Mouse (Mus musculus): ENCODE data around the gene Ankrd22. TPM values are rescaled to one million over a fixed set of nuclear protein-coding genes. Genes with fewer than 3 reads are reported as not detected.

Gene Ankrd22
- total RNA-seq, 2 experiments from 2014 or later = 0.24 TPM; not detected in 1

DNA sequence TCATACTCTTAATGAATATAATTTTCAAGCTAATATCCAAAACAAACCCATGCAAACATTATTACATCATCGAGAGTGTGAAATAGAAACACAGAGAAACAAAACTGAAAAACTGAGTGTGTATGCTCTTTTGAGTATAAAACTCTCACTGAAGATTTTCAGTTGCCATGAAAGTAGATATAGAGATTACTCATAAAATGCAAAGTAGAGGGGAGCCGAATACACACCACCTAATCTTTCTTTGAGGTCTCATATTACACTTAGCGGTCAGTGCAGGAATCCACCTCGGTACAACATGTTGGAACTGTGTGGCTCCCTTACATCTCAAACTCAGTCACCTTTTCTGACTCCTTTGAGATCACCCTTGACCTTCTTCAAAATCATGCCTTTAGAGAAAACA lies 46.2 kb downstream of the Ankrd22 start:
- intact Hi-C loops (cut with DNase I) = no loop called here
- DNase-seq (ENCODE audit: extremely low spot score in 1 of 2, low spot score in 2 of 2) = no peak

DNA sequence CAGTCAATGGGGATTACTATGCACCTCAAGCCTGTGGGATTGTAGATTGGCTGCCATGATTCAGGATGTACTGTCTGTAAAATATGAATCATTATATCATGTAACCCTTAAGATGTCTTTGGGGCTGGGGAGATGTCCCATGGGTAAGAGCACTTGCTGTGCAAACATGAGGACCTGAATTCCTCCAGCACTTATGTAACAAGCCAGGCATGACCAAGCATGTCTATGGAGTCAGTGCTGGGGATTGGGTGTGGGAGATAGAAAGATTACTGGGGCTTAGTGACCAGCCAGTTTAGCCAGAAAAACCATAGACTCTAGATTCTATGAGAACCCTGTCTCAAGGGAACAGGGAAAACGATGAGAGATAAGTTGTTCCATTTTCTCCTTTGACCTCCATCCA lies 46.8 kb downstream of the Ankrd22 start:
- no peak for DNase-seq (ENCODE audit: extremely low spot score in 1 of 2, low spot score in 2 of 2)
- intact Hi-C loops (cut with DNase I) = no loop called here

DNA sequence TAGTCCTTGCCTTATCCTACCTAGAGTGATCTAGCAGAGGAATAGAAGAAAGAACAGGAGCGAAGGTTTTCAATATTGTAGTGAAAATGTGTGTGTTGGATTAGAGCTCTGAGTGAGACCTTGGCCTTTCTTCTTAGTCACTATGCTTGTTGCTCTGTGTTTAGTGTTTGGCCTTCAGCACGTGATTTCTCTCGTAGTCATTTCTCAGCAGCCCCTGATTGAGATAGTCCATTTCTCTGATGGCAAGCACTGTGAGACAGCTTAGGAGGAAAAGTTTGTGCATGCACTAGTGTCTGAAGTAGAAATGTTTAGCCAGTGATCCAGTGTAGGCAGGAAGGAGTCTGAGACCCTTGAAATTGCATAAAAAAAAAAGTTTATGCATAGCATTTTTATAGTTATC lies 61.0 kb downstream of the Ankrd22 start:
- DNase-seq (ENCODE audit: extremely low spot score in 1 of 2, low spot score in 2 of 2) = no peak
- intact Hi-C loops (cut with DNase I) = no loop called here

DNA sequence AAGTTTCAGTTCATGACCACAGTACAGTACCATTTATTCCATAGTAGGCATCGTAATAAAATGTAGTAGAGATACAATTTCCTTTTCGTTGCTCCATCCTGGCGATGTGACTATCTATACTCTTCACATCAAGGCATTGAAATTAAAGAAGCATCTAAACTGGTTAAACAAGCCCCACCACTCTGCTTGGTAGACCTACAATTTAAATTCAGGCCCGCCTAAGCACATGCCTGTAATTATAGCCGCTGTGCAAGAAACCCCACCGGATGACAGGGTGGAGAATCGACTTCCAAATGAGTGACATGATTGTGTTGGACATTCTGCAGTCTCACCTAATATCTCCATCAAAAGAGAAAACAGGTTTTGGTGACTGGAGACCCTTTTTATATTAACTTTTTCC lies 64.0 kb downstream of the Ankrd22 start:
- no peak for DNase-seq (ENCODE audit: extremely low spot score in 1 of 2, low spot score in 2 of 2)
- intact Hi-C loops (cut with DNase I) = no loop called here

DNA sequence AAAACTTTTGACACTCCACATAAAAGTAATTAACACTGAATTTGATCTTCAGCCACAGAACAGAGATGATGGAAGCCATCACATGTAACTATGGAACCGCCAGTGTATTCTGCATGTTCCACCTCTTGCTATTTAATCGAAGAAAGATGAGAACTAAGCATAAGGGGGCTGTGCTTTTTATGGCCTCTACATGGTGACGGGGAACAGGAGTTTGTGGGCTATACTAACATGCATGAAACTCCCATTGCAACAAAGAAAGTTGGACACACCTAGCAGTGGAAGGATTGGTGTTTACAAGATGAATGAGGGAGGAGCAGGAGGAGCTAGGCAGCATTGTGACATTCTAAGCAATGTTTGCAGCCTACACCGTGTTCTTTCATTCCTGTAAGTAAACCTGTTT lies 65.2 kb downstream of the Ankrd22 start, which contains the start of gene Lipm:
Gene Lipm (plus strand): TSS at position 301 of the 400 bp plus-strand sequence.
- intact Hi-C loops (cut with DNase I) = no loop called here
- DNase-seq (ENCODE audit: extremely low spot score in 1 of 2, low spot score in 2 of 2) = no peak

DNA sequence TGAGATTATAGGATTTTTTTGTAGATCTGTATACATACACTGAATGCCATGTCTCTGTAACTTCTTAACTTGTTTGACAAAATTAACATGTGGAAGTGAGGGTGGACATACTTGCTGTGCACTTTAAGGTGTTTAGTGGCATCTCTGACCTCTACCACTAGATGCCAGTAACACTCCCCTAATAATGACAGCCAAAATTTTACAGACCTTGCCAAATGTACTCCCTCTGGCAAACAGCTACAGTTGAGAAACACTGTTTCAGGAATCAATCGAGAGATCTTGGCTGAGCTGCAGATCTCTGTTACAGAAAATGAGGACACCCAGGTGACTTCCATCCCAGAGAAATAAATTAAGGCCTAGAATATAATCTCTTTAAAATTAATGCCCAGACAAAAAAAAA lies 69.6 kb downstream of the Ankrd22 start:
- DNase-seq (ENCODE audit: extremely low spot score in 1 of 2, low spot score in 2 of 2) = no peak

DNA sequence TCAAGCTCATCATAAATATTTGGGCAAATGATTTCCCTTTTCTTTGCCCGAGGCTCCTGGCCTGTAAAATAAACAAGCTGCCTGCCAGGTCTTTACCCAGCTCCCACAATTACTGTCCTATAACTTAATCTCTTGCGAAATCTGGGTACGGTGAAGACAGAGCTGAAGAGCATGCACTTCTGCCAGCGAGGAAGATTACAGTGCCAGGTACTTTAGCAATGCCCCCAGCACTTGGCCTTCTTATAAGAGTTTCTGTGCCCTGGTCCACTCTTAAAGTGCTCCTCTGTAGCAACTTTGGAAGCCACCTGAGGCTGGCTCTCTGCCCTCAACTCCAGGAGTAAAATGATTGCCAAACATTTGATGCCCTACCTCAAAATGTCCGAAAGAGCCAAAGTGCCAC lies 70.5 kb downstream of the Ankrd22 start:
- intact Hi-C loops (cut with DNase I) = no loop called here
- no peak for DNase-seq (ENCODE audit: extremely low spot score in 1 of 2, low spot score in 2 of 2)

More for the DNA sequence above, 69.6 kb downstream of the Ankrd22 start:
- intact Hi-C loops (cut with DNase I) = no loop called here

DNA sequence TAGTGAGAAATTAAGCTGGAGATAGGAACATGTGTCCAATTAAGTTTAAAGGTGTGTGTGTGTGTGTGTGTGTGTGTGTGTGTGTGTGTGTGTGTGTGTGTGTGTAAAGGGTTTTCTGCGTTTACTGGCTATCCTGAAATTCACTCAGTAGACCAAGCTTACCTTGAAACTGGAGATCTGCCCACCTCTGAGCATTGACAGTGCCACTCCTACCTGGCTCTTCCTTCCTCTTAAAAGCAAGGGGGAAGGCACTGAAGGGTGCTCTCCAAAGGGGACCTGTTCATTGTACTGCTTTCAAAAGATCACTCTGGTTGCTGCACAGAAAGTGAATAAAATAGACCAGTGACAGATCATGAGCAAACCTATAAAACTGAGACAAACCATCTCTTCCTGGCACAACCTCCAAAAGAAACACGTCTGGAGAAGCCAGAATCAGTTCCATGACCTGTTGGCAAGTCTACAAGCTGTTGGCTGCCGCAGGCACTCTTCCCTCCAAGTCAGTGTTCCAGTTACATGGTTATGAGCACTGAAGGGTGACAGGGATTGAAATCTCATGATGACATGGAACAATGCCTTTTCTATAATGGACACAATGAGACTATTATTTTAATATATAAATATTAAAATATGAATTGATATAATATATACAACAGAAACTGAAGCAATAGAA lies 76.7 kb downstream of the Ankrd22 start:
- intact Hi-C loops (cut with DNase I) = no loop called here
- DNase-seq (ENCODE audit: extremely low spot score in 1 of 2, low spot score in 2 of 2) = no peak

DNA sequence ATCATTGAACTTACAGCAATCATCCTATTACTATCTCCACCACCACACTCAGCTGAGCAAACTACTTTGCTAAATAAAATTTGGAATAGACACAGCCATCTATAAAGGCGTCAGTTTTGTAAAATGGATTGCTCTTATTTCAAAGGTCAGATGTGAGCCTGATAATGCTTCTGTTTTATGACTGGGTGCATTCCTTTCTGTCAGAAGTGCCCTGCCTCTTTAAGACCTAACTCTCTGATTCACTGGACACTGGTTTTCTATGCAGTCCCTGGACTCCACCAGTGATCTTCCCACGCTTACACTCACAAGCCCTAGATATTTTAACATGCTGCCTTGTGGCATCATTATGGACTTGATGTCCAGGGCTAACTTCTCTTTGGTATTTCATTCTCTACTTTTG lies 87.7 kb downstream of the Ankrd22 start:
- intact Hi-C loops (cut with DNase I) = no loop called here
- no peak for DNase-seq (ENCODE audit: extremely low spot score in 1 of 2, low spot score in 2 of 2)

DNA sequence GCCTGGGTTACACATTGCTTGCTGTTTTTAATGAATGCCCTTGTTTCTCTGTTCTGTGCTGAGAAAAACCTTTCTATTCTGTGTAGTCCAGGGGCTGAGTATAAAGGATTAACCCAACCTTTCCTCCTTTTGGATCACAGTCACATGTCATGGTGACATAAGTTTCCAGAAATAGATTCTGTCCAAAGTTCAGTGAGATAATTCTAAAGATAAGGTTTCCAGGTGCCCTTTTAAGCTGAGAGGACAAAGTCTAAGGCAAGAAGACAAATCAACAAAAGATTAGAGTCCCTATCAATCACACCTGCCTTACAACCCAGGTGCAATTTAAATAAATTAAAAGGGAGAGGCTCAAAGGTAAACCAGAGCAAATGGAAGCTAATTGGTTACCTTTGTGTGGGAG lies 91.6 kb downstream of the Ankrd22 start:
- intact Hi-C loops (cut with DNase I) = no loop called here
- DNase-seq (ENCODE audit: extremely low spot score in 1 of 2, low spot score in 2 of 2) = no peak

Other genes with a start within 250 kb of the Ankrd22 start
- gene Lipf, start 204.9 kb downstream of the Ankrd22 start, total RNA-seq (2021) = not detected
- under 1 TPM in 1 of 2 experiments, not detected in 1; 0.15 TPM for gene Lipk, start 157.8 kb downstream of the Ankrd22 start, total RNA-seq (2021)
- gene Lipn, start 98.7 kb downstream of the Ankrd22 start, total RNA-seq (2021) = not detected
- gene Lipm, start 65.1 kb downstream of the Ankrd22 start, total RNA-seq (2021) = under 1 TPM; 0.58 to 0.67 TPM
- gene Stambpl1, start 26.2 kb upstream of the Ankrd22 start, total RNA-seq (2021) = 10 to 100 TPM; 16.9 to 18.2 TPM
- gene Acta2, start 89.5 kb upstream of the Ankrd22 start, total RNA-seq (2021) = 10 to 100 TPM; 17.0 to 17.1 TPM
- gene Fas, start 124.6 kb upstream of the Ankrd22 start, total RNA-seq (2021) = under 1 TPM in 1 of 2 experiments, not detected in 1; 0.90 TPM